Mouse (Mus musculus) lung, embryonic 15.5 days (tissue): Measurements from ENCODE around the gene Gfy. TPM values are rescaled to one million over a fixed set of nuclear protein-coding genes. Genes with fewer than 3 reads are reported as not detected.

Source experiments
- ATAC-seq: fragments of 200-750 bp; cut with Nextera tagmentation; 2 replicates; pipeline ENCODE4 v1.8.0; 2017; ENCODE audit warnings: moderate number of reproducible peaks, borderline replicate concordance; ENCODE audit not compliant: low FRiP score, low TSS enrichment; ENCODE audit errors: extremely low read depth
- H3K27ac ChIP-seq: fragments of 300-500 bp; sonication (generic); 2 replicates; pipeline ENCODE4 v1.5.1; 2015; ENCODE audit warnings: moderate library complexity, mild to moderate bottlenecking, inconsistent platforms
- H3K27me3 ChIP-seq: fragments of 300-500 bp; sonication (generic); 2 replicates; pipeline ENCODE4 v1.6.1; 2015; ENCODE audit warnings: inconsistent platforms
- H3K36me3 ChIP-seq: fragments of 300-500 bp; sonication (generic); 2 replicates; pipeline ENCODE4 v1.6.1; 2015; ENCODE audit warnings: inconsistent platforms
- H3K4me1 ChIP-seq: fragments of 300-500 bp; sonication (generic); 2 replicates; pipeline ENCODE4 v1.6.1; 2015; ENCODE audit warnings: inconsistent platforms
- H3K4me2 ChIP-seq: fragments of 300-500 bp; sonication (generic); 2 replicates; pipeline ENCODE4 v1.6.1; 2015; ENCODE audit warnings: inconsistent platforms, mild to moderate bottlenecking, moderate library complexity
- H3K4me3 ChIP-seq: fragments of 300-500 bp; sonication (generic); 2 replicates; pipeline ENCODE4 v1.5.1; 2015; ENCODE audit warnings: mild to moderate bottlenecking, inconsistent platforms
- H3K9ac ChIP-seq: fragments of 300-500 bp; sonication (generic); 2 replicates; pipeline ENCODE4 v1.6.1; 2015; ENCODE audit warnings: inconsistent platforms
- H3K9me3 ChIP-seq: fragments of 300-500 bp; sonication (generic); 2 replicates; pipeline ENCODE4 v1.6.1; 2016; ENCODE audit warnings: inconsistent platforms
- WGBS: fragments of 180-500 bp; shearing (Covaris S2); methylation state at CpG from one replicate; pipeline ENCODE4 v1.1.7; 2015; 5-methylcytosine and 5-hydroxymethylcytosine counted together
- polyA plus RNA-seq: library from polyadenylated mRNA; unstranded; fragments of >200 nt; fragmentation: Nextera tagmentation; extraction: Ambion mirVana; gene quantifications from 2 replicates; pipeline ENCODE4 v1.2.1, GENCODE M21; 2015

Gene Gfy
- polyA plus RNA-seq, 1 experiment from 2014 or later, result not detected

- Histone ChIP-seq H3K27ac (no peak overlapping the region), H3K36me3 (no peaks in the 10 kb centered on the region), H3K4me2 (no peak overlapping the region), H3K4me1 (peaks cover 9% of the 10 kb centered on the region; the same call in 1 of the 2 replicates), H3K27me3 (peaks cover 37% of the 10 kb centered on the region), H3K4me3 (no peak overlapping the region), H3K9me3 (no peaks in the 10 kb centered on the region), H3K9ac (no peak overlapping the region)
- 76% methylated on average over 6 of the region's 6 CpGs for WGBS
- ATAC-seq, result no peak
These were observed 28.9 kb upstream of the Gfy start for GRCm38 (mm10) chr7:45208260-45208659.

GRCm38 (mm10) chr7:45204380-45205143 lies 25.2 kb upstream of the Gfy start, which contains the start of gene Ccdc155:
Ccdc155 (minus strand) TSS chr7:45204892.
- Histone ChIP-seq H3K4me1 (no peaks in the 10 kb centered on the region), H3K27ac (no peak within 1 kb of the TSS), H3K4me3 (peak within 1 kb of the TSS; percentile 49), H3K27me3 (peaks cover 5% of the 10 kb centered on the region), H3K9me3 (no peaks in the 10 kb centered on the region), H3K4me2 (peak within 1 kb of the TSS; percentile 59), H3K36me3 (no peaks in the 10 kb centered on the region), H3K9ac (peak within 1 kb of the TSS; percentile 26; the same call in 1 of the 2 replicates)
- ATAC-seq, result peak; percentile 95
- 7% methylated on average over 43 of the region's 44 CpGs for WGBS

- H3K27ac ChIP-seq, result no peak overlapping the region
- H3K4me1 ChIP-seq, result no peaks in the 10 kb centered on the region
- no peak for ATAC-seq
- H3K9ac ChIP-seq, result no peak overlapping the region
- 32% methylated on average over 10 of the region's 10 CpGs for WGBS
- no peak overlapping the region for H3K4me3 ChIP-seq
- H3K36me3 ChIP-seq, result no peaks in the 10 kb centered on the region
- H3K9me3 ChIP-seq, result no peaks in the 10 kb centered on the region
- H3K4me2 ChIP-seq, result no peak overlapping the region
- H3K27me3 ChIP-seq, result peaks cover 7% of the 10 kb centered on the region; the same call in 1 of the 2 replicates
These were observed 23.3 kb upstream of the Gfy start for GRCm38 (mm10) chr7:45202654-45203053.

GRCm38 (mm10) chr7:45198961-45199360 lies 19.6 kb upstream of the Gfy start:
- Histone ChIP-seq H3K4me3 (no peak overlapping the region), H3K9ac (no peak overlapping the region), H3K4me2 (no peak overlapping the region), H3K9me3 (no peaks in the 10 kb centered on the region), H3K27me3 (peaks cover 22% of the 10 kb centered on the region), H3K4me1 (no peaks in the 10 kb centered on the region), H3K36me3 (no peaks in the 10 kb centered on the region), H3K27ac (no peak overlapping the region)
- 69% methylated on average over 11 of the region's 11 CpGs for WGBS
- ATAC-seq, result no peak

- no peak overlapping the region for H3K27ac ChIP-seq
- H3K4me2 ChIP-seq, result no peak overlapping the region
- H3K9me3 ChIP-seq, result no peaks in the 10 kb centered on the region
- no peak overlapping the region for H3K4me3 ChIP-seq
- ATAC-seq, result no peak
- H3K36me3 ChIP-seq, result no peaks in the 10 kb centered on the region
- no peak overlapping the region for H3K9ac ChIP-seq
- peaks cover 22% of the 10 kb centered on the region for H3K27me3 ChIP-seq
- WGBS, result 14% methylated on average over 5 of the region's 5 CpGs
- H3K4me1 ChIP-seq, result no peaks in the 10 kb centered on the region
These were observed 19.1 kb upstream of the Gfy start for GRCm38 (mm10) chr7:45198435-45198834.

- Histone ChIP-seq H3K4me1 (no peaks in the 10 kb centered on the region), H3K4me3 (no peak overlapping the region), H3K4me2 (no peak overlapping the region), H3K9ac (no peak overlapping the region), H3K36me3 (no peaks in the 10 kb centered on the region), H3K27ac (no peak overlapping the region), H3K9me3 (no peaks in the 10 kb centered on the region), H3K27me3 (peaks cover 21% of the 10 kb centered on the region)
- no peak for ATAC-seq
- WGBS, result 54% methylated on average over 5 of the region's 5 CpGs
These were observed 17.6 kb upstream of the Gfy start for GRCm38 (mm10) chr7:45196994-45197393.

GRCm38 (mm10) chr7:45196176-45196535 lies 16.8 kb upstream of the Gfy start:
- no peak overlapping the region for H3K27ac ChIP-seq
- H3K9ac ChIP-seq, result no peak overlapping the region
- no peak for ATAC-seq
- no peak overlapping the region for H3K4me3 ChIP-seq
- H3K9me3 ChIP-seq, result no peaks in the 10 kb centered on the region
- 74% methylated on average over 4 of the region's 4 CpGs for WGBS
- H3K27me3 ChIP-seq, result peaks cover 26% of the 10 kb centered on the region
- no peaks in the 10 kb centered on the region for H3K36me3 ChIP-seq
- H3K4me2 ChIP-seq, result no peak overlapping the region
- H3K4me1 ChIP-seq, result peaks cover 3% of the 10 kb centered on the region; the same call in 1 of the 2 replicates

- H3K9ac ChIP-seq, result no peak overlapping the region
- H3K36me3 ChIP-seq, result no peaks in the 10 kb centered on the region
- H3K27ac ChIP-seq, result no peak overlapping the region
- no peak overlapping the region for H3K4me2 ChIP-seq
- no peaks in the 10 kb centered on the region for H3K9me3 ChIP-seq
- H3K27me3 ChIP-seq, result peaks cover 32% of the 10 kb centered on the region
- no peak overlapping the region for H3K4me3 ChIP-seq
- 47% methylated on average over 13 of the region's 13 CpGs for WGBS
- ATAC-seq, result no peak
- H3K4me1 ChIP-seq, result peaks cover 3% of the 10 kb centered on the region; the same call in 1 of the 2 replicates
These were observed 16.2 kb upstream of the Gfy start for GRCm38 (mm10) chr7:45195341-45196175.

GRCm38 (mm10) chr7:45193871-45194785 lies 14.8 kb upstream of the Gfy start:
- no peak overlapping the region for H3K4me3 ChIP-seq
- H3K9me3 ChIP-seq, result no peaks in the 10 kb centered on the region
- no peak overlapping the region for H3K4me2 ChIP-seq
- H3K4me1 ChIP-seq, result peaks cover 3% of the 10 kb centered on the region; the same call in 1 of the 2 replicates
- no peak for ATAC-seq
- WGBS, result 66% methylated on average over 17 of the region's 17 CpGs
- H3K27ac ChIP-seq, result no peak overlapping the region
- no peak overlapping the region for H3K9ac ChIP-seq
- H3K36me3 ChIP-seq, result no peaks in the 10 kb centered on the region
- peaks cover 46% of the 10 kb centered on the region for H3K27me3 ChIP-seq

GRCm38 (mm10) chr7:45193406-45193805 lies 14.0 kb upstream of the Gfy start:
- no peak overlapping the region for H3K4me3 ChIP-seq
- peaks cover 54% of the 10 kb centered on the region for H3K27me3 ChIP-seq
- peaks cover 3% of the 10 kb centered on the region; the same call in 1 of the 2 replicates for H3K4me1 ChIP-seq
- H3K27ac ChIP-seq, result no peak overlapping the region
- WGBS, result 51% methylated on average over 5 of the region's 5 CpGs
- no peaks in the 10 kb centered on the region for H3K9me3 ChIP-seq
- H3K4me2 ChIP-seq, result no peak overlapping the region
- no peak overlapping the region for H3K9ac ChIP-seq
- no peaks in the 10 kb centered on the region for H3K36me3 ChIP-seq
- no peak for ATAC-seq

- no peaks in the 10 kb centered on the region for H3K36me3 ChIP-seq
- no peak overlapping the region for H3K4me3 ChIP-seq
- H3K9ac ChIP-seq, result no peak overlapping the region
- WGBS, result 74% methylated on average over 7 of the region's 7 CpGs
- no peaks in the 10 kb centered on the region for H3K9me3 ChIP-seq
- no peak overlapping the region for H3K4me2 ChIP-seq
- ATAC-seq, result no peak
- no peak overlapping the region for H3K27ac ChIP-seq
- H3K4me1 ChIP-seq, result peaks cover 3% of the 10 kb centered on the region; the same call in 1 of the 2 replicates
- peaks cover 59% of the 10 kb centered on the region for H3K27me3 ChIP-seq
These were observed 13.4 kb upstream of the Gfy start for GRCm38 (mm10) chr7:45192585-45193310.
